Mouse (Mus musculus) effector memory CD4-positive, alpha-beta T cell, adult 5 months (primary cell): ENCODE data around the gene Faah. TPM values are rescaled to one million over a fixed set of nuclear protein-coding genes. Genes with fewer than 3 reads are reported as not detected.

ENCODE experiments used
- polyA plus RNA-seq: library from polyadenylated mRNA; unstranded; fragments of 100-300 nt; shearing (Covaris generic); gene quantifications from one replicate; pipeline ENCODE4 v1.2.1, GENCODE M21; 2017

Faah gene
- 244 TPM for polyA plus RNA-seq

DNA sequence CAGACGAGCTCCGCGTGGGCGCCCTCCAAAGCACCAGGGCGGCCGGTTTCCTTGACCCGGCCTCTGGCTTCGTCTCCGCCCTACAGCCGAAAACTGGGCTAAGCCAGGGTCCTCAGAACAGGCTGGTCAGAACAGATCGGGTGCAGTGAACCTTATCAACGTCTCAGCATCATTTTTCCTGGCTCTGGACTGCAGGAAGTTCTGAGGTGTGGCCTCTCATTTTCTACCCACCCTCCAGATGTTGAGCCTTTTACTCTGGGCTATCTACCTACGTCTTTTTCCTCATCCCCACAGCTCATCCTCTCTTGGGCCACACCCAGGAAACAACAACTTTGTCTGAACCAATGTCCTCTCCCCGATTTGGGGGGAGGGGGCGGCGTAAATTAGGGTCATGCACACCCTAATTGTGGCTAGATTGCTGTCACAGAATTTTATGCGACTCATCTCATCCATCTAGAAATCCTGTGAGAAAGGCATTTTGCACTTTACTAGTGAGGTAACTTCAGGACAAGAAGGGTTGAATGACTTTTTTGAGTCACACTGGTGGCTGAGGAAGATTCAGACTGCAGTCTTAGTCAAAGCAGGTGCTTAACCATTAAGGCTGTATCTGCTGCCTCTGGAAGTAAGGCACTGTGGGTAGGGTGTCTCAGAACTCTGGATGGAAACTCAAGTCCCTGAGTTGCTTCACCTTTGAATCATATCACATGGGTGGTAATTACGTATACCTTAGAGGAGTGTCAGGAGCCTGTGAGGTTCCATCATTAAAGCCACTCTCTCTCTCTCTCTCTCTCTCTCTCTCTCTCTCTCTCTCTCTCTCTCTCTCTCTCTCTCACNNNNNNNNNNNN lies at the start of gene Faah:
Gene Faah (minus strand): TSS at position 25 of the 845 bp plus-strand sequence.

DNA sequence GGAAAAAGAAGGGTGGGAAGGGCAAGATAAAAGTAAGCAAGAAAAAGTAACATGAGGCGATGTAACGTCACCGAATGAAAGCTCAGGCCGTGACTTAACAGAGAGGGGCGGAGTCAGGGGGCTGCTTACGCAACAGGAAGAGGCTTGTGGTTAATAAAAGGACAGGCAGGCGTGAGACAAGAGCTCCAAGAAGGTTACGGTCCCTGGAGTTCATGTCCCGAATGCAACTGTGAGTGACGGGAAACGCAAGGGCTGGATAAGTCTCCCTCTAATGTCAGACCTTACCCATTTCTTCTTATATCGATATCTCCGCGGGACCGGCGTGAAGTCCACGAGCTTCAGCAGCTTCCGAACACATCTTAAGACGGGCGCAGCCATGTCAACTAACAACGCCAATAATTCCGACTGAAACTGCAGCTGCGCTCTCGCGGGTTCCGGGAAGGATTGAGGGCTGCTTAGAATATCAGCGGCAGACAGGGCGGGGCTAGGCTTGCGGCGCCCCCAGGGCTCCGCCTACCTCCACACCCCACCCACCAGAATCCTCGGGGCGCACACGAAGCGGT lies 35.8 kb upstream of the Faah start, which contains the start of gene Nsun4:
Gene Nsun4 (minus strand): TSS at position 478 of the 563 bp plus-strand sequence.

DNA sequence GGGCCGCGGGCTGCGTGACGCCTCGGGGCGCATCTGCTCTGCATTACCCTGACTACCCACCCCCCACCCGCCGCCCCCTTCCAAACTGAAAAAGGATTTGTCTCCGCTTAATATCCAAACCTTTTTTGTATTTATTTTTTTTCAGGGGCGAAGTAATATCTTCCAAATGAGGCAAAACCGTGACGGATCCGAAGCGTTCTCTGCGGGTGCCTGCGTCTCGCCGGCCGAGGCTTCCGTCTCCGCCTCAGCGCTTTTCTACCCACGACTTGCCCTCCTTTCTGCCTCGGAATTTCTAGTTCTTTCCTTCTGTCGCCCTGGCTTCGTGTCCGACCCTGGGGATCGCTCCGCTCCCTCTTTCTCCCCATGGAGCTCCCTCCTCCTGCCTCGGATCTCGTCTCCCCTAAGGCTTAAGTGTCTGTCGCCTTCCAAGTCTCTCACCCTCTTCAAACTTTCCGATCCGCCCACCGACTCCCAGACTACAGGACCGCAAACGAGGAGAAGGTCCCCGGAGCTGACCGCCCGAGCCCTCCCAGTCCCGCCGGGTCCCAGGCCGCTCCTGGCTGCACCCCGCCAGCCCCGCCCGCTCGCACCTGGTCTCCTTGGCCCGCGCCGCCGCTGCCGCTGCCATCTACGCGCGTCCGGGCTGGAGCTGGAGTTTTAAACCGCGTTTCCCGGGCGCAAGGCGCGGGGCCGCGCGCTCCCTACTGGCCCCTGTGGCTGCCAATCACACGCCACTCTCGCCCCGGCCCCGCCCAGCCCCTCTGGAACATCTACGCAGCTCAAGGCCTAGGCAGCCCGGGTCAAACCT lies 78.2 kb downstream of the Faah start, which contains the start of gene Dmbx1:
Gene Dmbx1 (minus strand): TSS at position 632 of the 808 bp plus-strand sequence.

Other genes starting within 250 kb of the Faah start
- 0.64 TPM for gene Tex38, start 236.9 kb downstream of the Faah start, polyA plus RNA-seq
- 22.6 TPM for gene Atpaf1, start 233.1 kb downstream of the Faah start, polyA plus RNA-seq
- 18.7 TPM for gene Mob3c, start 189.8 kb downstream of the Faah start, polyA plus RNA-seq
- 40.9 TPM for gene Mknk1, start 178.7 kb downstream of the Faah start, polyA plus RNA-seq
- gene Kncn, start 133.5 kb downstream of the Faah start, polyA plus RNA-seq, result not detected
- gene 6430628N08Rik, start 127.3 kb downstream of the Faah start, polyA plus RNA-seq, result not detected
- gene Dmbx1, start 78.0 kb downstream of the Faah start, polyA plus RNA-seq, result not detected
- 49.8 TPM for gene Nsun4, start 36.0 kb upstream of the Faah start, polyA plus RNA-seq
- 444 TPM for gene Uqcrh, start 57.1 kb upstream of the Faah start, polyA plus RNA-seq
- 38.1 TPM for gene Lrrc41, start 57.3 kb upstream of the Faah start, polyA plus RNA-seq
- gene Rad54l, start 105.8 kb upstream of the Faah start, polyA plus RNA-seq, result 1.4 TPM
- 19.6 TPM for gene Pomgnt1, start 105.9 kb upstream of the Faah start, polyA plus RNA-seq
- not detected for gene Lurap1, start 133.4 kb upstream of the Faah start, polyA plus RNA-seq
- not detected for gene Tspan1, start 149.7 kb upstream of the Faah start, polyA plus RNA-seq
- not detected for gene 1700042G07Rik, start 155.4 kb upstream of the Faah start, polyA plus RNA-seq
- gene Gm49337, start 155.5 kb upstream of the Faah start, polyA plus RNA-seq, result not detected
- 0.97 TPM for gene Pik3r3, start 203.7 kb upstream of the Faah start, polyA plus RNA-seq